Mouse (Mus musculus) CD8-positive naive resting alpha-beta T cell, adult 2 months (primary cell): ENCODE measurements around the gene 1700001O22Rik.

Experiments
- DNase-seq, 2 experiments: peaks; one replicate each; pipeline ENCODE4 v3.0.0; 2022; ENCODE audit warnings: low read depth in 2 of 2, low spot score in 2 of 2

Gene 1700001O22Rik

GRCm38 (mm10) chr2:30754831-30755230 lies 48.6 kb downstream of the 1700001O22Rik start:
- no peak for DNase-seq

- no peak for DNase-seq
Measured at GRCm38 (mm10) chr2:30753219-30753618, 50.2 kb downstream of the 1700001O22Rik start.

- DNase-seq: no peak
Measured at GRCm38 (mm10) chr2:30752471-30752870, 51.0 kb downstream of the 1700001O22Rik start.

- no peak for DNase-seq
Measured at GRCm38 (mm10) chr2:30750025-30750424, 53.4 kb downstream of the 1700001O22Rik start.

GRCm38 (mm10) chr2:30747602-30748162 lies 55.8 kb downstream of the 1700001O22Rik start:
- no peak for DNase-seq
